Mouse (Mus musculus): ENCODE data around the gene Serpina3a.

The Serpina3a gene

GRCm38 (mm10) chr12:104138216-104138615, 25.7 kb downstream of the Serpina3a start:
- POLR2A ChIA-PET: no interaction called here
- CTCF ChIA-PET: no interaction called here

DNA sequence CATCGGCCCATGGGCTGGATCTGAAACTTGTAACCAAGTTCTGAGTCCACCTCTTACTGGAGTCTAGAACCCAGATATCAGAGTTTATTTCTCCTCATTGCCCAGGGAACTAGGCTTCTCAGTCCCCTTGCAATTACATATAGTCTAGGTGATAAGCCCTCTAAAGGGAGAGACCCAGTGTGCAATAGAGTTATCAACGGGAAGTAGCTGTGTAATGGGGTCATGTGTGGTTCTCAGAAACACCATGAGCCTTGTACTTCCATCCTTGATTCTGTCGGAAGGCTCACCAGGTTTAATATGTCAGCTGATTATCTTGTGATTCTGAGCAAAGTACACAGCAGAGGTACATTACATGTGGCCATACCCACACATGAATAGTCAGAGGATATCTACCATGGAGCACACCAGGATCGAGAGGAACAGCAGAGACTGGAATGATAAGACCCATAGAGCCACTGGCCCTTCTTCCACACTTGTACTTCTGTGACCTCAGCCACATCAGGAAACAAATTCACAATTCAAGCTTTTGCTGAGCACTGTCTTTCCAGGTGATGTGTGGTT, 28.1 kb downstream of the Serpina3a start:
- ChIA-PET POLR2A (no interaction called here), CTCF (no interaction called here)

DNA sequence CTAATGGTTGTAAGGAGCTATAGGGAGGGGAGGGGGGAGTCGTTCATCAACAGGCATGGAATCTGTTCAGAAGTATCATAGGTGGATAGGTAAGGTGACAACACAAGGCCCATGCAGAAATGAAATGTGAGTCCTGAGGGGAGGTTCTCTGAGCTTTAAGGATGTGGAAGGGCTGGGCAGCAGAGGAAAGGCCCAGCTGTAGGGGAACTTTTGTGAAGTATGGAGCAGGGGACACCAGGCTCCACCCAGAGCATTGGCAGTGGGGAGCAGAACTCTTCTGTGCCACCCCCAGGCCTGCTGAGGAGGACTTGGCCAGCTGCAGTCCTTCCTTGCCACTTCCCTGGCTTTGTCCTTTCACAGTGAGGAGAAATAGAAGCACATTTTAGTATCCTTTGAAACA, 29.0 kb downstream of the Serpina3a start:
- ChIA-PET POLR2A (no interaction called here), CTCF (interaction anchor here in 1 of 4 experiments (0.5 kb wide), 1 partner anchor 277 kb away, joined by 3 read pairs; no protein-coding TSS in a partner anchor)

GRCm38 (mm10) chr12:104142427-104142826, 29.9 kb downstream of the Serpina3a start:
- ChIA-PET CTCF (no interaction called here), POLR2A (no interaction called here)

DNA sequence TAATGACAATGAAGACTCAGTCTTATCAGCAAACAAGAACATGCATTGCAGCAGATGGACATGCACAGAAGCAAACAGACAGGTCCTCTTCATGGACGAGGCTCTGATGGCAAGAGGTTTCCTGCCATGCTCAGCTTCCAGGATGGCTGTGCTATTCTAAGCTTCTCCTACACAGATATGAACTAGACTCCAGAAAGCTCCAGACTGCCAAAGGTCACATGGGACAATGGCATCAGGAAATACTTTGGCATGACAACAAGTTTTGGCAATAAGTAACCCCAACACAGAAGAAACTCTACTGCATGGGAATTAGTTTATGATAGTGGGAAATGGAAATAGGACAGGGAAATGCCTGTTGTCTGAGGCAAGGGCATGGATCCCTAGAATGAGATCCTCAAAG, 30.8 kb downstream of the Serpina3a start:
- CTCF ChIA-PET: interaction anchor here in 1 of 4 experiments (0.5 kb wide), 1 partner anchor 275 kb away, joined by 3 read pairs; no protein-coding TSS in a partner anchor
- POLR2A ChIA-PET: no interaction called here

- ChIA-PET POLR2A (no interaction called here), CTCF (no interaction called here)
Observed at GRCm38 (mm10) chr12:104145571-104145970, 33.0 kb downstream of the Serpina3a start.

GRCm38 (mm10) chr12:104151989-104152388, 39.5 kb downstream of the Serpina3a start:
- POLR2A ChIA-PET: no interaction called here
- CTCF ChIA-PET: no interaction called here

GRCm38 (mm10) chr12:104153041-104153645, 40.6 kb downstream of the Serpina3a start:
- CTCF ChIA-PET: no interaction called here

DNA sequence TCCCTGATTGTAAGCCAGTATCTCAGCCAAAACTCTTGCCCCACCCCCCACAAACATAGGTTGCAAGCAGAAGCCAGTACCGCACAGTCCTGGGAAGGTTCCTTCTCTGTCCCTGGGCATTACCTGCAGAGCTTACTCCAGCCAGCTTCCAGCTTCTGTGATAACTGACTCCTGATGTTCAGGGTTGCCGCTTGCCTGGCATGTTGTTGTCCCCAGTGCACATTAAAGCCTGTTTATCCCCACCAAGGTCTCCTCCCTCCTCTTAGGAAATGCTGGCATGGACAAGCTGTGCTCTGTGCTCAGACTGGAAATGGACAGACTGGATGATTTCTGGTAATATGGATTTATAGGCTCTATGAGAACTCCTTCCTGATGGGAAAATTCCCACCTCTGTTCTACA, 41.1 kb downstream of the Serpina3a start, which contains the start of gene Serpina3c:
Serpina3c (minus strand) TSS at position 215 of the 400 bp plus-strand sequence.
- POLR2A ChIA-PET: no interaction called here
- CTCF ChIA-PET: no interaction called here

More at GRCm38 (mm10) chr12:104153041-104153645, 40.6 kb downstream of the Serpina3a start:
- POLR2A ChIA-PET: no interaction called here

Data from embryonic stem cell, embryonic (primary cell).